Mouse (Mus musculus) thymus, postnatal 4 days (tissue): ENCODE measurements around the gene Atp2b1.

ENCODE experiments used
- DNase-seq: peaks from one replicate; pipeline ENCODE4 v3.0.0; 2021

Gene Atp2b1

GRCm38 (mm10) chr10:99033830-99034828, 119.9 kb downstream of the Atp2b1 start:
- no peak for DNase-seq

DNA sequence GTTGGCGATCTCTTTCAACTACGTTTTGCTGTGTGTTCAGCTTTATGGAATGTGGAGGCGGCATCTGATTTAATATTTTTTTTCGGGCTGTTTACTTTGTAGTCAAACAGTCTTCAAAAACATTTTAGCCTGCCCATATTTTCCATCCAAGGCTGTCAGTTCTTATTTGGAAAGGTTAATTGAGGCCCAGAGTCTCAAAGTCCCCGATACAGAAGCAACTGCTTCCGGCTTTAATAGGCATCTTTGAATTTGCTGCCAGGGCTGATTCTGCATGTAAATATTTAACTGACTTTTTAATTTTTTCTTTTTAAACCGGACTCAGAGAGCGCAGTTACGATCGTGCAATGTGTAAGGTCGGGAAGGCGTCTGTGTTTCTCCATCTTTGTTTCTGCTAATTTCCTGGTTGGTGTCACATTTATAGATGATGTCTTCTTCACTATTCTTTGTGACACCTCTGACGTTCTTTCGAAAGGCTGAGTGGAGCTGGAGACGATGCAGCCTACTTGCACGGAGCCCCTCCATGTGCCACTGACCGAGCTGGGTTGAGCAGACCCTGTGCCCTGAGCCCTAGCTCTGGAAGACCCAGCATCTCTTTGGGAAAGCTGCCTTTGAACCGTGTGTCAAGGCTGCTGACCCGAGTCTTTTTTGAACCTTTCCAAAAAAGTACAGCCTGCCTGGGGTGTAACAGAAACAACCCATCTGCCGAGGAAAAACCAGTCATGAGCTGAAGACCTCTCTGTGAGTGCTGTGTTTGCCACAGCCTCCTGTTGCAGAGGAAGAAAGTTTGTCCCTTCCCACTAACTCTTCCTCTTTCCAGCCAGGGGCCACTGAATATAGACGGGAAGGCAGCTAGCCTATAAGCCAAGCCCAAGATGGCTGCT, 123.2 kb downstream of the Atp2b1 start:
- no peak for DNase-seq

GRCm38 (mm10) chr10:99038866-99039265, 124.7 kb downstream of the Atp2b1 start:
- DNase-seq: no peak

DNA sequence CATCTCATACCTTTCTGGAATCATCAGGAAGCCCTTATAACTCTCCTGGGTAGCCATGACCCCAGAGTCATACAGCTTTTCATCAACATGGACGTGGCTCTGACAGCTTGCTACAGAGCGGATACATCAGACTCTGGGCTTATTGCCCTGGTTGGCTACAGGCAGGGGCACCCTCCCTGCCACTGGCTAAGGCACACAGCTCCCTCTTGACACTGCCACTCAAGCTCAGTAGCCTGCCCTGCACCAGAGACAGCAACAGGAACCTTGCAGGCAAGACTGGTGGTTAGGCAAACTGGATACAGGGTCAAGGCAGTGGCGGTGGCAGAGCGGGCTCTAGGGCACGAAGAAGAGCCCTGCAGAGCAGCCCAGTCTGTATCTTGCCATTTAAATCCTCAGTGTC, 126.0 kb downstream of the Atp2b1 start:
- DNase-seq: no peak

DNA sequence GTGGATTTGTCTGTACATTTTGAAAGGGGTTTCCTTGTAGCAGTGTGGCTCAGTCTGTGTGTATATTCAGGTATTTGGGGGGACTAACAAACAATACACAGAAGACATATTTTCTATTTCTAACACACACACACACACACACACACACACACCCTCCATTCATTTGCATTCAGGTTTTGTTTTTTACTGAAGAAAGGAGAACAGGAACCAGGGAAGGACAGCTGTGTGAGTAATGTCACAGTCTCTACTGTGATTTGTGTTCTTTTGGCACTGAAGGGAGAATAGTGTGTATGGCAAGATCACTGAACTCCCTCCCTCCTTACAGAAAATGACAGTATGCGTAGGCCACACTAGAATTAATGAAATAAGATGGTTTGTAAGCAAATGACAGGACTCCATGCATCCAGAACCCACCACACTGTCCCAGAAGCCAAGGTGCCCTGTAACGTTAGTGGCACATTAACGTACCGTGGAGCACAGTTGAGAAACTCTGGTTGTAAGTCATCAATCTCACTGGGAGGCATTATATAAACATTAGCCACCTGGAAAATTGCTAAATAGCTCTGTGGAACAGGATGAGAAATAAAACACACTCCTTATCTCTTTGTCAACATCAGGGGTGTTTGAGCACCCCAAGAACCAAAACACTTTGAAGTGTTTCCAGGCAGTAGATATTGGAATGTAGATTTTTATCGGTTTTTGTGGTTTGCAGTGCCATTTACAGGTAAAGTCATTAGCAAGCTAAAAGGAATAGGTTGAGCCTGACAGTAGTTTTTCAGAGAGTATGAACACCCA, 132.7 kb downstream of the Atp2b1 start:
- DNase-seq: no peak

DNA sequence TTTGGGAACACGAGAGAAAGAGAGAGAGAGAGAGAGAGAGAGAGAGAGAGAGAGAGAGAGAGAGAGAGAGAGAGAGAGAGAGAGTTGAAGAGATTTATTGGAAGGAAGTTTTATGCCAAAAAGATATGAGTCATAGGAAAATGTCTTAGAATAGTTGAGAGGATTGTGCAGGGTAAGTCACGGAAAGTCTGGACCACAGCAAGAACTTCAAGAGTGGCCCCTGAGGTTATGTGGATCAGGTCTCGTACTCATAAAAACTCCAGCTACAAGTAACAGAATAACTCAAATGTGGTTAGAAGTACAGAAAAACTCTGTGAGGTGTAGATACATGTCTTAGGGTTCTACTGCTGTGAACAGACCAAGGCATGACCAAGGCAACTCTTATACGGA, 133.3 kb downstream of the Atp2b1 start:
- DNase-seq: no peak

- no peak for DNase-seq
Measured at GRCm38 (mm10) chr10:99050093-99050492, 135.9 kb downstream of the Atp2b1 start.

GRCm38 (mm10) chr10:99053111-99053510, 138.9 kb downstream of the Atp2b1 start:
- no peak for DNase-seq

DNA sequence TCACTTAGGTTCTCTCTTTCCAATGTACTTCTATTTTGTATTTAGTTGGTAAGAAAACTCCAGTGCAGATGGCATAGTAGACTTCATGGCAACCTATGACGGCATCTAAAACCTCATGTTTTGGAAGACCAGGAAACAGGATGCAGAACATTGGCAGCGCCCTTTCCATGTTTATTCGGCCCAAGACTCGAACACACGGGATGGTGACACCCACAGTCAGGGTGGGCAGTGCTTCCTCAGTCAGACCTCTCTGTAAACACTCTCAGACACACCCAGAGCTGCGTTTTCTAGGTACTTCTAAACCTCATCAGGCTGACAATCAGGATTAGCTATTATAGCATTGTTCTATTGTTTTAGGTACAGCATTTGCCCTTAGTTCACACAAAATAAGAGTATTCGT, 146.4 kb downstream of the Atp2b1 start:
- DNase-seq: no peak

GRCm38 (mm10) chr10:99061418-99061817, 147.2 kb downstream of the Atp2b1 start:
- no peak for DNase-seq

- DNase-seq: no peak
Measured at GRCm38 (mm10) chr10:99062546-99062945, 148.3 kb downstream of the Atp2b1 start.
